Mouse (Mus musculus): ENCODE measurements around the gene Hsf2bp. TPM values are rescaled to one million over a fixed set of nuclear protein-coding genes. Genes with fewer than 3 reads are reported as not detected.
A peak's percentile ranks its signal among the peaks of the same experiment; 100 is the strongest.

Hsf2bp gene
- polyA plus RNA-seq, 1 experiment from 2014 or later = 0.52 TPM

DNA sequence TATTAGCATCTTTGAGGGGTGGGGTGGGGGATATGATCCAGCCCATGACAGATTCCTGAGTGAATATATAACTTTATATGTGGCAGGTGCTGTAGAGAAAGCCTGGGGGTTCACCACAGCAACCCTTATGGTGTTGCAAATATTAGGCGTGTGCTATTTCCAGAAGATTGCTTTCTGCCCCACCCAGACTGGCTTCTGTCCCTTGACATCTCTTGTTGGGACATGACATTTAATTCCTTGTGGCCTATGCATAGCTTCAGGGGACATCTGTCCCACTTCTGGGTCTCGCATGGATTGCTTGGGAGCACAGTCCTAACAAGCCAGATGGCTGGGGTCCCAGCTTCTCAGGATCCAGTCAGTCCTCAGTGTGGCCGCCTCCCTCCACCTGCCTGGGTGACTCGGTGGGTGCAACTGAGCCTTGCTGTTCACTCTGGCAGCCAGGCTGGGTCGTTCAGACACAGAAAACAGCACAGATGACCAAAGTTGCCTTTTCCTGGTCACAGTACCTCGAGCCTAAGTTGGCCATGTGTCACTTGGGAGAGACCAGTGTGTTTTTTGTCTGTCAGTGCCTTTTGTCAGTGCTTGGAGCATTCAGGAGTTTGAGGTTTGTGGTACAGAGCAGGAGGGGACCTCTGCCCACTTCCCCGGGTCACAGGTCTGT lies 112.7 kb downstream of the Hsf2bp start:
- TF ChIP-seq CTCF (IDR thresholded peaks at IDR 0.05; ENCODE audit: low read depth) = no peak
- no peak for TF ChIP-seq EP300 (optimal IDR thresholded peaks at IDR 0.05)
- Histone ChIP-seq H3K4me1 (replicated peaks; ENCODE audit: control insufficient read depth, insufficient read depth) (no peaks in the 10 kb centered on the region), H3K36me3 (ENCODE audit: control insufficient read depth, insufficient read depth, low read length) (no peaks in the 10 kb centered on the region), H3K4me2 (replicated peaks; ENCODE audit: low read depth) (no peak overlapping the region), H3K27me3 (ENCODE audit: control insufficient read depth, insufficient read depth, low read length) (no peaks in the 10 kb centered on the region), H3K4me3 (ENCODE audit: low read depth, low read length) (no peak overlapping the region), H3K27ac (replicated peaks) (no peak overlapping the region), H3K9me3 (ENCODE audit: control insufficient read depth, low read length) (no peaks in the 10 kb centered on the region), H3K9ac (ENCODE audit: low read length) (no peak overlapping the region)
- ATAC-seq (ENCODE audit: low FRiP score, low TSS enrichment) = no peak
- DNase-seq (ENCODE audit: low spot score) = no peak
- WGBS = 72% methylated on average over 7 of the region's 7 CpGs

DNA sequence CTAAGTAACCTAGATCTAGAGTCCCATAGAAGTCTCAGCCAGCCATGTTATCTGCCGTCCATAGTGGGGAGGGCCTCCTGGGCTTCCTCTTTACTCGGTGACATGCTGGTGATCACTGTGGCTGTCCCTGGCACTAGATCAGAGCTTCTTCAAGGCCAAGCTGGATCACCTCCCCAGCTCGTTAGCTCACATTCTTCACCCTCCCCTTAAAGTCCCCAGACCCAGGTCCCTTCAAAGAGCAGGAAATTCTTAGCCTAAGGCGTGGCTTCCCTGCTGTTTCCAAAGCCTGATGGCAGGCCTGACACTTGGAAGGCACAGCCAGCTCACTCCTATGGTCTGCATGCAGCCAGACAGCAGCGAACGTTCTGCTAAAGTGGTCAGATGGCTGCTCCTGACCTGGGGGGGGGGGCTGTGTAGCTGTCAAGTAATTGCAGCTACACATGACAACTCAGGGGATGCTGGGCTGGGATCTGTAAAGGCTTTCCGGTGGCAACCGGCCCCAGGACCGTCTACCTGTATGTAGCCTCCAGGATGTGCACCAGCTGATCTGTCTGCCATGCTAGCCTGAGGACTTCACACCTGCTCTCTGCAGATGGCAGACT lies 115.5 kb downstream of the Hsf2bp start:
- no peaks in the 10 kb centered on the region for H3K9me3 ChIP-seq (ENCODE audit: control insufficient read depth, low read length)
- WGBS = 44% methylated on average over 9 of the region's 9 CpGs
- ATAC-seq (ENCODE audit: low FRiP score, low TSS enrichment) = no peak; the same call in 1 of the 2 replicates
- no peak for TF ChIP-seq CTCF (IDR thresholded peaks at IDR 0.05; ENCODE audit: low read depth)
- TF ChIP-seq EP300 (optimal IDR thresholded peaks at IDR 0.05) = no peak
- H3K9ac ChIP-seq (ENCODE audit: low read length) = no peak overlapping the region
- H3K27ac ChIP-seq (replicated peaks) = no peak overlapping the region; the same call in 1 of the 2 replicates
- no peaks in the 10 kb centered on the region for H3K4me1 ChIP-seq (replicated peaks; ENCODE audit: control insufficient read depth, insufficient read depth)
- H3K36me3 ChIP-seq (ENCODE audit: control insufficient read depth, insufficient read depth, low read length) = no peaks in the 10 kb centered on the region
- H3K4me3 ChIP-seq (ENCODE audit: low read depth, low read length) = no peak overlapping the region
- no peak for DNase-seq (ENCODE audit: low spot score)
- H3K27me3 ChIP-seq (ENCODE audit: control insufficient read depth, insufficient read depth, low read length) = no peaks in the 10 kb centered on the region
- H3K4me2 ChIP-seq (replicated peaks; ENCODE audit: low read depth) = no peak overlapping the region

DNA sequence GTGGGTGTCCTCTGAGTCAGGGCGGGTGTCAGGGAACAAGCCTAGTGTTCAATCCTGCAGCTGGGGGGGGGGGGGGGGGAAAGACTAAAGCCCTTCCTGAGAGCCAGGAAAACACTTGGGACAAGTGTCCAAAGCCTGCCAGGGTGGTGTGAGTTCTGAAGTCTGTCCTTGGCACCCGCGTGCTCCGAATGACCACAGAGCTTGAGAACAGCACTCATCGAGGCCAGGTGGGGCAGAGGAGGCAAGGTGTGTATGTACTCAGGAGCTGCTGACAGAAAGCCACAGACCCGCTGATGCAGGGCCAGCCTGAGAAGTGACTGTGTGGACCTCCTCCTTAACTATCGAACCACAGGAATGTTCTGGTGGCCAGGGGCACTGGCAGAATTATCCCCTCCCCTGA lies 116.5 kb downstream of the Hsf2bp start:
- Histone ChIP-seq H3K4me1 (replicated peaks; ENCODE audit: control insufficient read depth, insufficient read depth) (no peaks in the 10 kb centered on the region), H3K4me3 (ENCODE audit: low read depth, low read length) (no peak overlapping the region), H3K27ac (replicated peaks) (no peak overlapping the region), H3K36me3 (ENCODE audit: control insufficient read depth, insufficient read depth, low read length) (no peaks in the 10 kb centered on the region), H3K4me2 (replicated peaks; ENCODE audit: low read depth) (no peak overlapping the region), H3K9ac (ENCODE audit: low read length) (no peak overlapping the region), H3K9me3 (ENCODE audit: control insufficient read depth, low read length) (no peaks in the 10 kb centered on the region), H3K27me3 (ENCODE audit: control insufficient read depth, insufficient read depth, low read length) (no peaks in the 10 kb centered on the region)
- ATAC-seq (ENCODE audit: low FRiP score, low TSS enrichment) (no peak), DNase-seq (ENCODE audit: low spot score) (no peak)
- WGBS = 75% methylated on average over 7 of the region's 7 CpGs
- TF ChIP-seq CTCF (IDR thresholded peaks at IDR 0.05; ENCODE audit: low read depth) = no peak
- no peak for TF ChIP-seq EP300 (optimal IDR thresholded peaks at IDR 0.05)

DNA sequence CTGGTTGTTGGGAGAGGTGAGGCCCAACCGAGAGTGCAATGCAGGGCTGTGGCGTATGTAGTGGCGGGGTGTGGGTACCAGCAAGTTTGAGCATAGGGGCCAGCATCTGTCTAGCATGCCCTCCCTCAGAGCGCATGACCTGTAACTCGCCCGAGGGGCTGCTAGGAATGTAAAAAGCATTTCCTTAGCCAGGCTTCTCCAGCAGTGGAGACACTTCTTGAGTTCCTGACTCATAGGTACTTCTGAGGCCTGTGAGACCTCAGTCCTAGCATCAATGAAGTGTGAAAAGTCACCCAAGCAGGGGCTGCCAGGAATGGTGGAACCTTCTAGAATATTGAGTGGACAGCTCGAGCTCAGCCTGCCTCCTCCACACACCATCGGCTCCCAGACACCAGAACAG lies 117.8 kb downstream of the Hsf2bp start:
- H3K27ac ChIP-seq (replicated peaks) = no peak overlapping the region
- 92% methylated on average over 8 of the region's 8 CpGs for WGBS
- DNase-seq (ENCODE audit: low spot score) (no peak), ATAC-seq (ENCODE audit: low FRiP score, low TSS enrichment) (no peak)
- no peaks in the 10 kb centered on the region for H3K36me3 ChIP-seq (ENCODE audit: control insufficient read depth, insufficient read depth, low read length)
- no peak overlapping the region for H3K9ac ChIP-seq (ENCODE audit: low read length)
- no peak for TF ChIP-seq CTCF (IDR thresholded peaks at IDR 0.05; ENCODE audit: low read depth)
- no peak for TF ChIP-seq EP300 (optimal IDR thresholded peaks at IDR 0.05)
- no peak overlapping the region for H3K4me3 ChIP-seq (ENCODE audit: low read depth, low read length)
- H3K4me1 ChIP-seq (replicated peaks; ENCODE audit: control insufficient read depth, insufficient read depth) = no peaks in the 10 kb centered on the region; the same call in 1 of the 2 replicates
- no peaks in the 10 kb centered on the region for H3K9me3 ChIP-seq (ENCODE audit: control insufficient read depth, low read length)
- no peak overlapping the region for H3K4me2 ChIP-seq (replicated peaks; ENCODE audit: low read depth)
- H3K27me3 ChIP-seq (ENCODE audit: control insufficient read depth, insufficient read depth, low read length) = no peaks in the 10 kb centered on the region

DNA sequence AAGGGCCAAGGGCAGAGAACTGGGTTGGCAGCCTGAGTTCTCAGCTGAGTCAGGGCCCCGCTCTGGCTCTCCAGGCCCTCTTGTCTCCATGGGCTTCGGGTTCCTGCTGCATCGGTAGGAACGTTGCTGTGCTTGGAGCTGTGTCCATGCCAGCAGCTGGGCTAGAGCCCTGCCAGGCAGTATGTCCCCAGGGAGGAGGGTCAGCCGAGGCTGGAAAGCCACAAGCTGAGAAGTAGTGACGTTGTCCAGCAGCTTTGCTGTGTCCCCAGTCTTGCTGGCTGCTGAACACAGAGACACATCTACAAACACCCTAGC lies 119.7 kb downstream of the Hsf2bp start:
- Histone ChIP-seq H3K9ac (ENCODE audit: low read length) (no peak overlapping the region), H3K27me3 (ENCODE audit: control insufficient read depth, insufficient read depth, low read length) (no peaks in the 10 kb centered on the region), H3K27ac (replicated peaks) (no peak overlapping the region; the same call in 1 of the 2 replicates), H3K9me3 (ENCODE audit: control insufficient read depth, low read length) (no peaks in the 10 kb centered on the region), H3K4me1 (replicated peaks; ENCODE audit: control insufficient read depth, insufficient read depth) (no peaks in the 10 kb centered on the region; the same call in 1 of the 2 replicates), H3K36me3 (ENCODE audit: control insufficient read depth, insufficient read depth, low read length) (no peaks in the 10 kb centered on the region), H3K4me3 (ENCODE audit: low read depth, low read length) (no peak overlapping the region), H3K4me2 (replicated peaks; ENCODE audit: low read depth) (no peak overlapping the region)
- TF ChIP-seq CTCF (IDR thresholded peaks at IDR 0.05; ENCODE audit: low read depth) (no peak), EP300 (optimal IDR thresholded peaks at IDR 0.05) (no peak)
- 66% methylated on average over 6 of the region's 6 CpGs for WGBS
- ATAC-seq (ENCODE audit: low FRiP score, low TSS enrichment) (no peak), DNase-seq (ENCODE audit: low spot score) (no peak)

DNA sequence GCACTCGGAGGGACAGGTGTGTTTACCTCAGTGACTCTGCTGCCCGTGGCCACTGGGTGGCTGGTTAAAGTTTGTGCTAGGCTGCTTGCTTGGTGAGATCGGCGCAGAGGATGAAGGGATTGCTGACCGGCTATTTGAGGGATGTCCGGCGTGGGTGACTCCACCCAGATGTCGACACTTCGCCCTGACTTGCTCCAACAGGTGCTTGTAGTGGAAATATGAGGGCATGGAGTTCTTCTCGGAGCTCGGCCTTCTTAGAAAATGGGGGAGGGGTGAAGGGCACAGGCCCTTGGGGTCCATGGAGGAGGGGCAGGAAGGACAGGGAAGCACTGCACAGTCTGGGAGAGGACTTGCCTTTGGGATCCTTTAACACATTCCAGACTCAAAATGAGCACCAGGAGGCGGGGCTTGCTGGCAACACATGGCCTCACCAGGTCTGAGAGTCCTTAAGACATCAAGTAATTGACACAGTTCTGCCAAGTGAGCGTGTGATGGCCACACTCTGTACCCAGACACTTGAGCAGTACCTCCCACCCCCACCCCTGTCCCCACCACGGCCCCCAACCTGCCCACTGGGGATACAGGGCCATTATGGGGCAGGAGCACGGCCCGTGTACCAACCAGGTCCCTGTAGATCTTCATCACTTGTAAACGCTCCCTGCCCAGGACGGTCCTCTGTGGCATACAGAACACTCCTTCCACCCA lies 120.2 kb downstream of the Hsf2bp start:
- H3K27ac ChIP-seq (replicated peaks) = no peak overlapping the region; the same call in 1 of the 2 replicates
- H3K4me3 ChIP-seq (ENCODE audit: low read depth, low read length) = no peak overlapping the region
- no peaks in the 10 kb centered on the region; the same call in 1 of the 2 replicates for H3K4me1 ChIP-seq (replicated peaks; ENCODE audit: control insufficient read depth, insufficient read depth)
- WGBS = 70% methylated on average over 18 of the region's 18 CpGs
- H3K36me3 ChIP-seq (ENCODE audit: control insufficient read depth, insufficient read depth, low read length) = no peaks in the 10 kb centered on the region
- no peaks in the 10 kb centered on the region for H3K27me3 ChIP-seq (ENCODE audit: control insufficient read depth, insufficient read depth, low read length)
- peak; percentile 27; the same call in 1 of the 2 replicates for TF ChIP-seq CTCF (IDR thresholded peaks at IDR 0.05; ENCODE audit: low read depth)
- no peak for TF ChIP-seq EP300 (optimal IDR thresholded peaks at IDR 0.05)
- no peak overlapping the region for H3K4me2 ChIP-seq (replicated peaks; ENCODE audit: low read depth)
- no peak overlapping the region for H3K9ac ChIP-seq (ENCODE audit: low read length)
- H3K9me3 ChIP-seq (ENCODE audit: control insufficient read depth, low read length) = no peaks in the 10 kb centered on the region
- DNase-seq (ENCODE audit: low spot score) (no peak), ATAC-seq (ENCODE audit: low FRiP score, low TSS enrichment) (peak; percentile 2; the same call in 1 of the 2 replicates)

All from stomach, postnatal 0 days (tissue).